Mouse (Mus musculus) erythroblast, embryonic 14.5 days (primary cell): ENCODE data around the gene Gm10142. TPM values are rescaled to one million over a fixed set of nuclear protein-coding genes. Genes with fewer than 3 reads are reported as not detected.

Experiments
- H3K27me3 ChIP-seq: 2 replicates; pipeline ENCODE4 v1.6.1; 2012; ENCODE audit warnings: inconsistent platforms; ENCODE audit not compliant: control insufficient read depth
- H3K36me3 ChIP-seq: 2 replicates; pipeline ENCODE4 v1.6.1; 2012; ENCODE audit warnings: mild to moderate bottlenecking, inconsistent platforms; ENCODE audit not compliant: control insufficient read depth
- H3K4me1 ChIP-seq: 2 replicates; pipeline ENCODE4 v1.6.1; 2012; ENCODE audit warnings: inconsistent platforms; ENCODE audit not compliant: control insufficient read depth
- H3K4me3 ChIP-seq: replicated peaks from 2 replicates; pipeline ENCODE3; 2012; ENCODE audit warnings: moderate library complexity, mild to moderate bottlenecking, inconsistent platforms
- H3K9me3 ChIP-seq: 2 replicates; pipeline ENCODE4 v1.6.1; 2012; ENCODE audit warnings: low read length, inconsistent platforms, mixed read lengths; ENCODE audit not compliant: control insufficient read depth
- GATA1 ChIP-seq: IDR thresholded peaks from 2 replicates; pipeline ENCODE4 v1.6.1; 2012; ENCODE audit warnings: low read length, inconsistent platforms, mixed read lengths
- TAL1 ChIP-seq: IDR thresholded peaks from 3 replicates; pipeline ENCODE4 v1.6.1; 2012; ENCODE audit warnings: low read length, inconsistent platforms, mixed read lengths
- polyA plus RNA-seq: library from polyadenylated mRNA; stranded (reverse); fragments of >175 nt; gene quantifications from 2 replicates; pipeline ENCODE4 v1.2.3, GENCODE M21; 2012

Gm10142 gene
- polyA plus RNA-seq: not detected in 2 replicates

GRCm38 (mm10) chr10:77715507-77715906, at the start of gene Gm10142:
Gene Gm10142, plus strand, starts transcription at chr10:77715807.
- Histone ChIP-seq H3K27me3 (no peaks in the 10 kb centered on the region), H3K36me3 (no peaks in the 10 kb centered on the region), H3K9me3 (peaks cover 10% of the 10 kb centered on the region), H3K4me3 (no peak within 1 kb of the TSS), H3K4me1 (no peaks in the 10 kb centered on the region)
- TF ChIP-seq TAL1 (no peak), GATA1 (no peak)

GRCm38 (mm10) chr10:77666342-77666741, 49.3 kb upstream of the Gm10142 start:
- H3K4me3 ChIP-seq: no peak overlapping the region
- no peaks in the 10 kb centered on the region for H3K36me3 ChIP-seq
- TF ChIP-seq GATA1 (no peak), TAL1 (no peak)
- H3K27me3 ChIP-seq: peaks cover 15% of the 10 kb centered on the region
- peaks cover 13% of the 10 kb centered on the region for H3K4me1 ChIP-seq
- no peaks in the 10 kb centered on the region for H3K9me3 ChIP-seq

DNA sequence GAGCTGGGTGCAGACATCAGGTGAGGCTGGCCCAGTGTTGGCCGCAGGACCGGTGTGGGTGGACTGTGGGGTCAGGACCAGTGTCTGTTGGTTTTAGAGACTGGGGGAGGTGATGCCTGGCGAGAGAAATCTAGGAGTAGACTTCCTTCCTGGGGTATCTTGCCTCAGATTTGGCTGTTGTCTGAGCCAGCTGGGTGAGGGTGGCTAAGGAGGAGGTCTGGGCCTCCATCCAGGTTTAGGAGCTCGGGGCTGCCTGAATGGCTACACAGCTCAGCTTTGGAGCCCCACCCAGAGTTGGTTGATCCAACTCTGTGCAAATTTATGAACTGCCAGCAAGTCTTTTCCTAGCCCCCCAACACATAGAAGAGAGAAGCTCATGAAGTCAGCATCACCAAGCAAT, 48.2 kb upstream of the Gm10142 start:
- Histone ChIP-seq H3K27me3 (peaks cover 15% of the 10 kb centered on the region), H3K9me3 (no peaks in the 10 kb centered on the region), H3K4me3 (no peak overlapping the region), H3K4me1 (peaks cover 18% of the 10 kb centered on the region), H3K36me3 (no peaks in the 10 kb centered on the region)
- TF ChIP-seq TAL1 (no peak), GATA1 (no peak)

GRCm38 (mm10) chr10:77670710-77671109, 44.9 kb upstream of the Gm10142 start:
- Histone ChIP-seq H3K4me3 (no peak overlapping the region), H3K9me3 (no peaks in the 10 kb centered on the region), H3K36me3 (no peaks in the 10 kb centered on the region), H3K4me1 (peaks cover 25% of the 10 kb centered on the region), H3K27me3 (peaks cover 10% of the 10 kb centered on the region)
- TF ChIP-seq TAL1 (no peak), GATA1 (no peak)

- peaks cover 25% of the 10 kb centered on the region for H3K4me1 ChIP-seq
- TF ChIP-seq TAL1 (no peak), GATA1 (peak; percentile 39; the same call in 1 of the 2 replicates)
- peaks cover 18% of the 10 kb centered on the region for H3K27me3 ChIP-seq
- H3K9me3 ChIP-seq: no peaks in the 10 kb centered on the region
- no peak overlapping the region for H3K4me3 ChIP-seq
- no peaks in the 10 kb centered on the region for H3K36me3 ChIP-seq
Measured at GRCm38 (mm10) chr10:77671519-77671918, 44.1 kb upstream of the Gm10142 start.

GRCm38 (mm10) chr10:77673765-77674164, 41.8 kb upstream of the Gm10142 start:
- peaks cover 25% of the 10 kb centered on the region for H3K4me1 ChIP-seq
- TF ChIP-seq GATA1 (no peak), TAL1 (no peak)
- H3K27me3 ChIP-seq: peaks cover 41% of the 10 kb centered on the region
- H3K9me3 ChIP-seq: peaks cover 5% of the 10 kb centered on the region; the same call in 1 of the 2 replicates
- H3K4me3 ChIP-seq: no peak overlapping the region
- H3K36me3 ChIP-seq: no peaks in the 10 kb centered on the region

DNA sequence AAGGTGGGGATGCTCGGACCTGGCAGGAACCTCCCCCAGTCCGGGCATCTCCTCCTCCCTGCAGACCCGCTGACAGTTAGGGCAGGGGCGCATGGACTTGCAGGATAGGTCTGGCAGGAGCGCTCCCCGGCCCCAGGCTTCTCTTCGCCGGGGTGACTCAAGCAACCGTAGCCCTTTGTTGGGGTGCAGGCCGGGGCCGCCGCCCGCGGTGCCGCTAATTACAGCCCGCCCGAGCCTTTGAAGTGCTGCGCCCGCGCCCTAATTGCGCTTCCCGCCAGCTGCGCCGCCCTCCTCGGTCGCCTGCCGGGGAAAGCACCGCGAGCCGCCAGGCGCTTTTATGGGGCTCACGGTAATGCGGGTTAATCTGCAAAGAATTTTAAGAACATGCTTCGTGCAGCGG, 38.0 kb upstream of the Gm10142 start:
- H3K27me3 ChIP-seq: peaks cover 69% of the 10 kb centered on the region
- H3K9me3 ChIP-seq: peaks cover 5% of the 10 kb centered on the region; the same call in 1 of the 2 replicates
- H3K4me1 ChIP-seq: peaks cover 7% of the 10 kb centered on the region
- TF ChIP-seq TAL1 (no peak), GATA1 (no peak)
- H3K36me3 ChIP-seq: no peaks in the 10 kb centered on the region
- H3K4me3 ChIP-seq: no peak overlapping the region

DNA sequence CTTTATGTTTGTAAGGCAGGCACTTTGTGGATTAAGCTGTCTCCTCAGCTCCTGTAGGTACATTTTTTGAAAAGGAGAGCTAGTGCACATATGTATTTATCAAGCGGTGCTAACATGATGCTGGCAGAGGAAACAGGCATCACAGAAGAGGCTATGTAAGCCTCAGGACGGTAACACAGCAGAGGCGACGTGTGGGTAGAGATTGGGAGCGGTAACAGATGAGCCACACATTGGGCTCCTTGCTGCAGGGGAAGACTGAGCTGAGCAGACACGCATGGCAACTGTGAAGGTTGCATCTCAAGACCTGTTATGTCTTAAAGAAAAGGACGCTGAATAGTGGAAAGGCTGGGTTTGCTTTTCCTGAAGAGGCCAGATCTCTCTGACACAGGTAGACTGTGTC, 32.6 kb upstream of the Gm10142 start:
- Histone ChIP-seq H3K27me3 (peaks cover 87% of the 10 kb centered on the region), H3K4me3 (no peak overlapping the region), H3K4me1 (no peaks in the 10 kb centered on the region), H3K36me3 (no peaks in the 10 kb centered on the region), H3K9me3 (peaks cover 4% of the 10 kb centered on the region; the same call in 1 of the 2 replicates)
- TF ChIP-seq TAL1: no peak
- no peak for TF ChIP-seq GATA1

- no peaks in the 10 kb centered on the region for H3K4me1 ChIP-seq
- TF ChIP-seq TAL1 (no peak), GATA1 (no peak)
- peaks cover 85% of the 10 kb centered on the region for H3K27me3 ChIP-seq
- no peak overlapping the region for H3K4me3 ChIP-seq
- no peaks in the 10 kb centered on the region for H3K36me3 ChIP-seq
- H3K9me3 ChIP-seq: no peaks in the 10 kb centered on the region
Measured at GRCm38 (mm10) chr10:77684181-77684580, 31.4 kb upstream of the Gm10142 start.
